Mouse (Mus musculus): ENCODE measurements around the gene Nfil3. TPM values are rescaled to one million over a fixed set of nuclear protein-coding genes. Genes with fewer than 3 reads are reported as not detected.

Nfil3 gene
- total and polyA plus RNA-seq, 3 experiments = 23.5 to 34.6 (median 30.0) TPM

- DNase-seq (ENCODE audit: extremely low read depth) = peak; percentile 48
- Histone ChIP-seq H3K4me1 (ENCODE audit: control insufficient read depth in 1 of 2, insufficient read depth in 2 of 2) (peaks cover 10 to 34% of the 10 kb centered on the region in 2 experiments), H3K4me2 (ENCODE audit: insufficient read depth, low read depth, poor library complexity, severe bottlenecking) (peak overlapping the region; percentile 82), H3K79me2 (replicated peaks; ENCODE audit: control insufficient read depth, extremely low read depth, insufficient read depth, poor library complexity, severe bottlenecking) (peaks cover 56% of the 10 kb centered on the region), H3K27ac (ENCODE audit: insufficient read depth, low read depth) (peak overlapping the region; percentile 90), H3K4me3 (replicated peaks in 1 of 3; ENCODE audit: low read depth in 2 of 3, low read length in 2 of 3, poor library complexity in 1 of 3) (peak overlapping the region; percentile 66 to 86 (median 76)), H3K9ac (ENCODE audit: insufficient read depth, low read depth) (peak overlapping the region; percentile 79), H3K27me3 (replicated peaks) (no peaks in the 10 kb centered on the region), H3K9me3 (replicated peaks; ENCODE audit: low read length) (no peaks in the 10 kb centered on the region), H3K36me3 (replicated peaks in 1 of 2; ENCODE audit: control insufficient read depth in 1 of 2, insufficient read depth in 1 of 2, low read length in 1 of 2) (peaks cover 0 to 19% of the 10 kb centered on the region in 2 experiments)
- in situ Hi-C loops (cut with MboI; ENCODE audit: low pct_ligation_motif_present, low pct_unique_long_range_greater_than_20kb, low sequenced_read_pairs) (loop anchor here (10.0 to 25.0 kb wide), 3 partner anchors 125 to 1142 kb away; partner anchors contain the start of gene Gadd45g), dilution Hi-C loops (cut with MboI; ENCODE audit: extremely low pct_ligation_motif_present, extremely low pct_unique_long_range_greater_than_20kb, low sequenced_read_pairs) (no loop called here)
- TF ChIP-seq POLR2AphosphoS2 (IDR thresholded peaks at IDR 0.05; ENCODE audit: low read depth, low read length) = no peak
- TF ChIP-seq POLR2A (IDR thresholded peaks at IDR 0.05; ENCODE audit: low read depth, low read length) = no peak
- TF ChIP-seq ZNF384 (IDR thresholded peaks at IDR 0.05; ENCODE audit: low read depth, low read length) = peak; percentile 79
- no peak for TF ChIP-seq MAFK (IDR thresholded peaks at IDR 0.05; ENCODE audit: insufficient replicate concordance, low read length)
- no peak for TF ChIP-seq RCOR1 (conservative IDR thresholded peaks at IDR 0.05; ENCODE audit: low read depth, low read length)
- no peak for TF ChIP-seq SMC3 (IDR thresholded peaks at IDR 0.05; ENCODE audit: low read depth, low read length)
- peak; percentile 78 for TF ChIP-seq MEF2A (IDR thresholded peaks at IDR 0.05; ENCODE audit: borderline replicate concordance, low read depth, low read length)
Measured at GRCm38 (mm10) chr13:52979331-52980051, 1.4 kb downstream of the Nfil3 start.

- peaks cover 13 to 44% of the 10 kb centered on the region in 2 experiments for H3K4me1 ChIP-seq (ENCODE audit: control insufficient read depth in 1 of 2, insufficient read depth in 2 of 2)
- H3K9me3 ChIP-seq (replicated peaks; ENCODE audit: low read length) = no peaks in the 10 kb centered on the region
- peak overlapping the region; percentile 27; the same call in 1 of the 2 replicates for H3K27ac ChIP-seq (ENCODE audit: insufficient read depth, low read depth)
- peak overlapping the region; percentile 58; the same call in 1 of the 2 replicates for H3K4me2 ChIP-seq (ENCODE audit: insufficient read depth, low read depth, poor library complexity, severe bottlenecking)
- dilution Hi-C loops (cut with MboI; ENCODE audit: extremely low pct_ligation_motif_present, extremely low pct_unique_long_range_greater_than_20kb, low sequenced_read_pairs) (no loop called here), in situ Hi-C loops (cut with MboI; ENCODE audit: low pct_ligation_motif_present, low pct_unique_long_range_greater_than_20kb, low sequenced_read_pairs) (loop anchor here (10.0 to 25.0 kb wide), 2 partner anchors 124 to 1141 kb away; partner anchors contain the start of gene Gadd45g)
- peaks cover 67% of the 10 kb centered on the region for H3K79me2 ChIP-seq (replicated peaks; ENCODE audit: control insufficient read depth, extremely low read depth, insufficient read depth, poor library complexity, severe bottlenecking)
- peaks cover 2 to 25% of the 10 kb centered on the region in 2 experiments for H3K36me3 ChIP-seq (replicated peaks in 1 of 2; ENCODE audit: control insufficient read depth in 1 of 2, insufficient read depth in 1 of 2, low read length in 1 of 2)
- no peaks in the 10 kb centered on the region for H3K27me3 ChIP-seq (replicated peaks)
- TF ChIP-seq CTCF (conservative IDR thresholded peaks at IDR 0.05 in 1 of 2, IDR thresholded peaks at IDR 0.05 in 1 of 2; ENCODE audit: low read depth in 2 of 2, low read length in 2 of 2) (peak in 1 of 2 experiments; percentile 9; a peak in 1 of 4 replicates), UBTF (IDR thresholded peaks at IDR 0.05; ENCODE audit: low read depth, low read length) (peak; percentile 80; the same call in 1 of the 2 replicates), CHD1 (IDR thresholded peaks at IDR 0.05; ENCODE audit: low read depth, low read length) (0 out of 2 replicates have a peak, but pooled peaks have one; percentile 10), SMC3 (IDR thresholded peaks at IDR 0.05; ENCODE audit: low read depth, low read length) (no peak), SIN3A (IDR thresholded peaks at IDR 0.05; ENCODE audit: low read length) (peak; percentile 42; the same call in 1 of the 2 replicates), BHLHE40 (IDR thresholded peaks at IDR 0.05; ENCODE audit: low read depth, low read length) (0 out of 2 replicates have a peak, but pooled peaks have one; percentile 9), POLR2AphosphoS2 (IDR thresholded peaks at IDR 0.05; ENCODE audit: low read depth, low read length) (no peak), MXI1 (IDR thresholded peaks at IDR 0.05; ENCODE audit: low read depth, low read length) (peak; percentile 57; the same call in 1 of the 2 replicates)
- DNase-seq (ENCODE audit: extremely low read depth) = no peak
- peak overlapping the region; percentile 60 to 76 (median 74) for H3K4me3 ChIP-seq (replicated peaks in 1 of 3; ENCODE audit: low read depth in 2 of 3, low read length in 2 of 3, poor library complexity in 1 of 3)
- peak overlapping the region; percentile 90 for H3K9ac ChIP-seq (ENCODE audit: insufficient read depth, low read depth)
Measured at GRCm38 (mm10) chr13:52978321-52978981, 2.4 kb downstream of the Nfil3 start.
